Mouse (Mus musculus): Measurements from ENCODE around the gene Gemin2. TPM values are rescaled to one million over a fixed set of nuclear protein-coding genes. Genes with fewer than 3 reads are reported as not detected.

Gene Gemin2
- polyA plus RNA-seq, 1 experiment from 2014 or later = 15.9 TPM

Other genes with a start within 250 kb of the Gemin2 start
- 99.8 and 109 TPM in 2 replicates for gene Sec23a, start 1.4 kb upstream of the Gemin2 start, polyA plus RNA-seq (2015; fragmentation: Nextera tagmentation; extraction: Ambion mirVana)
- 160 and 172 TPM in 2 replicates for gene Trappc6b, start 48.1 kb downstream of the Gemin2 start, polyA plus RNA-seq (2015; fragmentation: Nextera tagmentation; extraction: Ambion mirVana)
- 87.4 and 94.8 TPM in 2 replicates for gene Pnn, start 53.5 kb downstream of the Gemin2 start, polyA plus RNA-seq (2015; fragmentation: Nextera tagmentation; extraction: Ambion mirVana)
- gene Mia2, start 82.4 kb downstream of the Gemin2 start, polyA plus RNA-seq (2015; fragmentation: Nextera tagmentation; extraction: Ambion mirVana) = 28.4 and 30.7 TPM in 2 replicates
- 7.3 and 8.1 TPM in 2 replicates for gene Fbxo33, start 206.3 kb downstream of the Gemin2 start, polyA plus RNA-seq (2015; fragmentation: Nextera tagmentation; extraction: Ambion mirVana)

Measured in midbrain, embryonic 15.5 days (tissue).